Mouse (Mus musculus) liver, embryonic 11.5 days (tissue): Measurements from ENCODE around the gene Slc25a19. TPM values are rescaled to one million over a fixed set of nuclear protein-coding genes. Genes with fewer than 3 reads are reported as not detected.

ENCODE experiments used
- ATAC-seq: fragments of 200-750 bp; cut with Nextera tagmentation; replicated peaks from 2 replicates; pipeline ENCODE4 v1.8.0; 2017; ENCODE audit warnings: moderate number of reproducible peaks, mild to moderate bottlenecking, moderate TSS enrichment, moderate library complexity; ENCODE audit not compliant: low FRiP score
- DNase-seq: peaks from one replicate; pipeline ENCODE4 v3.0.0-alpha.2; 2017; ENCODE audit warnings: low spot score
- H3K27ac ChIP-seq: fragments of 300-500 bp; sonication (generic); 2 replicates; pipeline ENCODE4 v1.5.1; 2014; ENCODE audit warnings: mild to moderate bottlenecking, low read depth, low read length, control low read depth
- H3K27me3 ChIP-seq: fragments of 300-500 bp; sonication (generic); replicated peaks from 2 replicates; pipeline ENCODE4 v1.6.1; 2014; ENCODE audit warnings: low read length, mixed read lengths; ENCODE audit not compliant: control insufficient read depth, insufficient read depth
- H3K36me3 ChIP-seq: fragments of 300-500 bp; sonication (generic); 2 replicates; pipeline ENCODE4 v1.6.1; 2014; ENCODE audit warnings: mild to moderate bottlenecking, low read length, moderate library complexity, mixed read lengths; ENCODE audit not compliant: control insufficient read depth, insufficient read depth
- H3K4me1 ChIP-seq: fragments of 300-500 bp; sonication (generic); replicated peaks from 2 replicates; pipeline ENCODE4 v1.6.1; 2014; ENCODE audit warnings: low read length, mixed read lengths; ENCODE audit not compliant: control insufficient read depth, insufficient read depth
- H3K4me2 ChIP-seq: fragments of 300-500 bp; sonication (generic); 2 replicates; pipeline ENCODE4 v1.6.1; 2014; ENCODE audit warnings: mild to moderate bottlenecking, control low read depth, moderate library complexity
- H3K4me3 ChIP-seq: fragments of 300-500 bp; sonication (generic); 2 replicates; pipeline ENCODE4 v1.5.1; 2014; ENCODE audit warnings: low read depth, low read length, control low read depth
- H3K9ac ChIP-seq: fragments of 300-500 bp; sonication (generic); 2 replicates; pipeline ENCODE4 v1.6.1; 2014; ENCODE audit warnings: low read depth, low read length, control low read depth
- H3K9me3 ChIP-seq: fragments of 300-500 bp; sonication (generic); 2 replicates; pipeline ENCODE4 v1.6.1; 2016; ENCODE audit warnings: low read length, inconsistent platforms, mixed read lengths; ENCODE audit not compliant: control insufficient read depth
- WGBS: fragments of 180-500 bp; shearing (Covaris S2); extraction: QIAGEN DNeasy Blood & Tissue Kit; methylation state at CpG from one replicate; pipeline ENCODE4 v1.1.7; 2014; 5-methylcytosine and 5-hydroxymethylcytosine counted together
- polyA plus RNA-seq: library from polyadenylated mRNA; unstranded; fragments of >200 nt; fragmentation: Nextera tagmentation; extraction: Ambion mirVana; gene quantifications from 2 replicates; pipeline ENCODE4 v1.2.1, GENCODE M21; 2014

Gene Slc25a19
- polyA plus RNA-seq, 1 experiment from 2014 or later = 30.9 TPM

GRCm38 (mm10) chr11:115603476-115604303, 24.4 kb downstream of the Slc25a19 start, which contains the start of the genes Mrps7 and Gga3:
Mrps7 (plus strand) TSS chr11:115603925.
Gga3 (minus strand) TSS chr11:115604051.
- Histone ChIP-seq H3K4me3 (peak within 1 kb of the TSS; percentile 98), H3K27ac (peak within 1 kb of the TSS; percentile 85), H3K36me3 (peaks cover 33% of the 10 kb centered on the region), H3K4me1 (peaks cover 35% of the 10 kb centered on the region), H3K27me3 (no peaks in the 10 kb centered on the region), H3K9ac (peak within 1 kb of the TSS; percentile 92), H3K4me2 (peak within 1 kb of the TSS; percentile 95), H3K9me3 (no peaks in the 10 kb centered on the region)
- WGBS = under 1% methylated on average over 80 of the region's 93 CpGs
- peak; percentile 88 for DNase-seq
- peak; percentile 95 for ATAC-seq

- peak overlapping the region; percentile 95 for H3K4me2 ChIP-seq
- H3K4me1 ChIP-seq = peaks cover 37% of the 10 kb centered on the region
- H3K9ac ChIP-seq = peak overlapping the region; percentile 92
- H3K36me3 ChIP-seq = peaks cover 29% of the 10 kb centered on the region
- peak overlapping the region; percentile 98 for H3K4me3 ChIP-seq
- no peaks in the 10 kb centered on the region for H3K9me3 ChIP-seq
- ATAC-seq = peak; percentile 4; the same call in 1 of the 2 replicates
- WGBS = 4% methylated on average over 15 of the region's 15 CpGs
- DNase-seq = no peak
- no peaks in the 10 kb centered on the region for H3K27me3 ChIP-seq
- H3K27ac ChIP-seq = peak overlapping the region; percentile 85
Observed at GRCm38 (mm10) chr11:115603128-115603475, 25.0 kb downstream of the Slc25a19 start.

- DNase-seq (no peak), ATAC-seq (no peak)
- no peak overlapping the region for H3K27ac ChIP-seq
- no peaks in the 10 kb centered on the region for H3K9me3 ChIP-seq
- H3K36me3 ChIP-seq = peaks cover 19% of the 10 kb centered on the region
- H3K4me3 ChIP-seq = peak overlapping the region; percentile 98; the same call in 1 of the 2 replicates
- no peak overlapping the region for H3K9ac ChIP-seq
- 58% methylated on average over 4 of the region's 4 CpGs for WGBS
- H3K4me2 ChIP-seq = peak overlapping the region; percentile 1; the same call in 1 of the 2 replicates
- H3K27me3 ChIP-seq = no peaks in the 10 kb centered on the region
- H3K4me1 ChIP-seq = peaks cover 37% of the 10 kb centered on the region
Observed at GRCm38 (mm10) chr11:115601174-115601573, 26.9 kb downstream of the Slc25a19 start.

GRCm38 (mm10) chr11:115600743-115601142, 27.4 kb downstream of the Slc25a19 start:
- H3K4me1 ChIP-seq = peaks cover 34% of the 10 kb centered on the region
- H3K9ac ChIP-seq = no peak overlapping the region
- no peak overlapping the region for H3K4me3 ChIP-seq
- no peaks in the 10 kb centered on the region for H3K27me3 ChIP-seq
- DNase-seq (no peak), ATAC-seq (no peak)
- peak overlapping the region; percentile 1; the same call in 1 of the 2 replicates for H3K4me2 ChIP-seq
- H3K9me3 ChIP-seq = no peaks in the 10 kb centered on the region
- peaks cover 20% of the 10 kb centered on the region for H3K36me3 ChIP-seq
- no peak overlapping the region for H3K27ac ChIP-seq
- 94% methylated on average over 15 of the region's 15 CpGs for WGBS

GRCm38 (mm10) chr11:115599722-115600121, 28.4 kb downstream of the Slc25a19 start:
- no peaks in the 10 kb centered on the region for H3K27me3 ChIP-seq
- no peak overlapping the region for H3K4me2 ChIP-seq
- peaks cover 20% of the 10 kb centered on the region; the same call in 1 of the 2 replicates for H3K36me3 ChIP-seq
- DNase-seq (no peak), ATAC-seq (no peak)
- peaks cover 27% of the 10 kb centered on the region for H3K4me1 ChIP-seq
- H3K9ac ChIP-seq = no peak overlapping the region
- H3K27ac ChIP-seq = no peak overlapping the region
- H3K4me3 ChIP-seq = no peak overlapping the region; the same call in 1 of the 2 replicates
- no peaks in the 10 kb centered on the region for H3K9me3 ChIP-seq
- WGBS = 95% methylated on average over 7 of the region's 7 CpGs

GRCm38 (mm10) chr11:115598309-115598708, 29.8 kb downstream of the Slc25a19 start:
- no peaks in the 10 kb centered on the region for H3K9me3 ChIP-seq
- H3K9ac ChIP-seq = no peak overlapping the region
- no peaks in the 10 kb centered on the region for H3K27me3 ChIP-seq
- H3K4me3 ChIP-seq = no peak overlapping the region
- no peak overlapping the region for H3K27ac ChIP-seq
- H3K36me3 ChIP-seq = peaks cover 30% of the 10 kb centered on the region
- DNase-seq (no peak), ATAC-seq (no peak)
- no peak overlapping the region for H3K4me2 ChIP-seq
- H3K4me1 ChIP-seq = peaks cover 27% of the 10 kb centered on the region
- WGBS = 68% methylated on average over 4 of the region's 4 CpGs

GRCm38 (mm10) chr11:115595209-115595608, 32.9 kb downstream of the Slc25a19 start:
- Histone ChIP-seq H3K4me1 (peaks cover 6% of the 10 kb centered on the region; the same call in 1 of the 2 replicates), H3K4me3 (no peak overlapping the region), H3K4me2 (no peak overlapping the region), H3K36me3 (peaks cover 47% of the 10 kb centered on the region), H3K9ac (no peak overlapping the region), H3K27me3 (no peaks in the 10 kb centered on the region), H3K27ac (no peak overlapping the region), H3K9me3 (no peaks in the 10 kb centered on the region)
- ATAC-seq = no peak
- 86% methylated on average over 3 of the region's 3 CpGs for WGBS
- no peak for DNase-seq

- no peak for ATAC-seq
- WGBS = 82% methylated on average over 2 of the region's 2 CpGs
- H3K4me3 ChIP-seq = no peak overlapping the region
- H3K9ac ChIP-seq = no peak overlapping the region
- H3K4me2 ChIP-seq = no peak overlapping the region
- peaks cover 69% of the 10 kb centered on the region for H3K36me3 ChIP-seq
- H3K27ac ChIP-seq = no peak overlapping the region
- no peaks in the 10 kb centered on the region for H3K27me3 ChIP-seq
- DNase-seq = no peak
- no peaks in the 10 kb centered on the region for H3K4me1 ChIP-seq
- H3K9me3 ChIP-seq = no peaks in the 10 kb centered on the region
Observed at GRCm38 (mm10) chr11:115590526-115591075, 37.5 kb downstream of the Slc25a19 start.
